Mouse (Mus musculus) B cell, adult 67 days (primary cell): Measurements from ENCODE around the gene Aars2. TPM values are rescaled to one million over a fixed set of nuclear protein-coding genes. Genes with fewer than 3 reads are reported as not detected.

Source experiments
- total RNA-seq, 2 experiments: library from RNA; stranded (reverse); gene quantifications; 4 replicates each; pipeline ENCODE4 v1.2.4; 2023

The Aars2 gene
- total RNA-seq: 10 to 100 TPM; 18.6 to 22.1 TPM

GRCm38 (mm10) chr17:45506700-45507189 lies at the start of gene Aars2:
Gene Aars2 (plus strand): TSS chr17:45506841.

GRCm38 (mm10) chr17:45474669-45475465 lies 31.8 kb upstream of the Aars2 start, which contains the start of gene Spats1:
Gene Spats1 (minus strand): TSS chr17:45475415.

GRCm38 (mm10) chr17:45523263-45523662 lies 16.6 kb downstream of the Aars2 start, which contains the start of gene Tcte1:
Gene Tcte1 (plus strand): TSS chr17:45523434.

GRCm38 (mm10) chr17:45549617-45550181 lies 43.1 kb downstream of the Aars2 start, which contains the start of gene Tmem151b:
Gene Tmem151b (minus strand): TSS chr17:45549677.

GRCm38 (mm10) chr17:45555452-45556106 lies 48.9 kb downstream of the Aars2 start, which contains the start of gene Nfkbie:
Gene Nfkbie (plus strand): TSS chr17:45555703.

GRCm38 (mm10) chr17:45563655-45564530 lies 57.3 kb downstream of the Aars2 start, which contains the start of gene Slc35b2:
Gene Slc35b2 (plus strand): TSS chr17:45563874.

Other genes starting within 250 kb of the Aars2 start
- 100 to 1,000 TPM in 1 of 2 experiments, 10 to 100 TPM in 1; 88.0 to 104 TPM for gene Cdc5l, start 73.1 kb upstream of the Aars2 start, total RNA-seq
- gene Spats1, start 31.4 kb upstream of the Aars2 start, total RNA-seq: not detected
- gene Tcte1, start 16.6 kb downstream of the Aars2 start, total RNA-seq: not detected
- gene Tmem151b, start 42.8 kb downstream of the Aars2 start, total RNA-seq: under 1 TPM; 0.33 to 0.38 TPM
- gene Nfkbie, start 48.9 kb downstream of the Aars2 start, total RNA-seq: 100 to 1,000 TPM; 139 to 141 TPM
- 10 to 100 TPM; 51.3 to 57.0 TPM for gene Slc35b2, start 57.0 kb downstream of the Aars2 start, total RNA-seq
- 1,000 to 10,000 TPM in 1 of 2 experiments, 100 to 1,000 TPM in 1; 986 to 1,178 TPM for gene Hsp90ab1, start 66.4 kb downstream of the Aars2 start, total RNA-seq
- 10 to 100 TPM; 21.9 to 22.2 TPM for gene Slc29a1, start 92.8 kb downstream of the Aars2 start, total RNA-seq
- not detected for gene Mymx, start 95.3 kb downstream of the Aars2 start, total RNA-seq
- under 1 TPM in 1 of 2 experiments, not detected in 1; 0.46 TPM for gene Capn11, start 152.5 kb downstream of the Aars2 start, total RNA-seq
- 10 to 100 TPM; 26.0 to 29.3 TPM for gene Mrpl14, start 179.5 kb downstream of the Aars2 start, total RNA-seq
- 10 to 100 TPM; 28.6 to 30.6 TPM for gene Tmem63b, start 180.1 kb downstream of the Aars2 start, total RNA-seq
- not detected for gene 1600014C23Rik, start 227.0 kb downstream of the Aars2 start, total RNA-seq